Comparison of ENCODE assay signal across 10 mouse cellular contexts in genomic region chr9:40568070-40568469, GRCm38 (mm10). TPM values are rescaled to one million over a fixed set of nuclear protein-coding genes. Genes with fewer than 3 reads are reported as not detected.
A peak's percentile ranks its signal among the peaks of the same experiment; 100 is the strongest.
DNase-seq lines count a peak whose midpoint lies in the region; ATAC-seq and TF ChIP-seq lines count a peak whose summit lies in the region.
"Had no signal": no experiment of that assay in that cellular context is flagged by ENCODE, and none has a peak within 500 bp of the region (broad histone marks: within the 10 kb centered on the region; RNA-seq: fewer than 3 reads in every experiment).

No protein-coding gene starts in this region.

- no peak overlapping the region for H3K27ac ChIP-seq in gastrocnemius, adult 2 months
- no peak overlapping the region for H3K27ac ChIP-seq in limb, embryonic 10.5 days
- no peak overlapping the region for H3K27ac ChIP-seq in liver, postnatal 0 days (ENCODE audit: low read depth)
- H3K27ac ChIP-seq in forebrain, embryonic 11.5 days (ENCODE audit: low read depth, low read length): no peak overlapping the region
- H3K27ac ChIP-seq: embryonic facial prominence, embryonic 15.5 days; neural tube, embryonic 15.5 days had no signal

- no peak overlapping the region for H3K4me3 ChIP-seq in gastrocnemius, adult 2 months
- no peak overlapping the region for H3K4me3 ChIP-seq in limb, embryonic 10.5 days
- H3K4me3 ChIP-seq in liver, postnatal 0 days (ENCODE audit: low read depth, low read length): no peak overlapping the region
- no peak overlapping the region for H3K4me3 ChIP-seq in forebrain, embryonic 11.5 days (ENCODE audit: low read depth, low read length)
- H3K4me3 ChIP-seq: embryonic facial prominence, embryonic 15.5 days; neural tube, embryonic 15.5 days had no signal

- no peak for TF ChIP-seq CTCF in gastrocnemius, adult 2 months (IDR thresholded peaks at IDR 0.05)
- no peak for TF ChIP-seq CTCF in liver, postnatal 0 days (IDR thresholded peaks at IDR 0.05; ENCODE audit: low read depth)

- H3K4me1 ChIP-seq in limb, embryonic 10.5 days: no peaks in the 10 kb centered on the region
- H3K4me1 ChIP-seq in liver, postnatal 0 days (ENCODE audit: insufficient read depth): no peaks in the 10 kb centered on the region
- no peaks in the 10 kb centered on the region for H3K4me1 ChIP-seq in forebrain, embryonic 11.5 days (replicated peaks; ENCODE audit: control insufficient read depth, insufficient read depth, low read length)
- H3K4me1 ChIP-seq: embryonic facial prominence, embryonic 15.5 days; neural tube, embryonic 15.5 days had no signal

- peak; percentile 42 for DNase-seq in gastrocnemius, adult 2 months
- no peak for DNase-seq in gastrocnemius, postnatal 10 days
- peak; percentile 7 to 20 for DNase-seq in frontal cortex, postnatal 25 days (ENCODE audit: low spot score in 2 of 2)
- DNase-seq in left cerebral cortex, adult 18-20 months (ENCODE audit: low spot score in 2 of 2): peak; percentile 63 to 69
- DNase-seq in right cerebral cortex, adult 2 months (ENCODE audit: low spot score in 2 of 2): peak; percentile 30 to 58
- DNase-seq in limb, embryonic 10.5 days (ENCODE audit: low spot score): no peak
- DNase-seq in liver, postnatal 0 days: no peak
- no peak for DNase-seq in forebrain, embryonic 11.5 days (ENCODE audit: low spot score)

- no peaks in the 10 kb centered on the region for H3K36me3 ChIP-seq in limb, embryonic 10.5 days
- H3K36me3 ChIP-seq in liver, postnatal 0 days (replicated peaks; ENCODE audit: insufficient read depth, low read length): no peaks in the 10 kb centered on the region
- no peaks in the 10 kb centered on the region for H3K36me3 ChIP-seq in forebrain, embryonic 11.5 days (ENCODE audit: control insufficient read depth, insufficient read depth, low read length)
- H3K36me3 ChIP-seq: embryonic facial prominence, embryonic 15.5 days; neural tube, embryonic 15.5 days had no signal

- intact Hi-C loops in gastrocnemius, adult 2 months (cut with DNase I): no loop called here

- H3K9me3 ChIP-seq in limb, embryonic 10.5 days (replicated peaks): no peaks in the 10 kb centered on the region
- H3K9me3 ChIP-seq in liver, postnatal 0 days (ENCODE audit: low read length): no peaks in the 10 kb centered on the region
- H3K9me3 ChIP-seq in forebrain, embryonic 11.5 days (ENCODE audit: control insufficient read depth, low read length): no peaks in the 10 kb centered on the region
- H3K9me3 ChIP-seq: embryonic facial prominence, embryonic 15.5 days; neural tube, embryonic 15.5 days had no signal

- WGBS in limb, embryonic 10.5 days: 78% methylated on average over 8 of the region's 8 CpGs
- 73% methylated on average over 8 of the region's 8 CpGs for WGBS in liver, postnatal 0 days (ENCODE audit: insufficient replicate concordance)
- WGBS in forebrain, embryonic 11.5 days: 78% methylated on average over 8 of the region's 8 CpGs

- no peak for TF ChIP-seq EP300 in liver, postnatal 0 days (IDR thresholded peaks at IDR 0.05; ENCODE audit: low read depth)

- ATAC-seq in liver, postnatal 0 days: no peak
- ATAC-seq in forebrain, embryonic 11.5 days (replicated peaks; ENCODE audit: low FRiP score): no peak

- no peak overlapping the region for H3K9ac ChIP-seq in liver, postnatal 0 days (replicated peaks)
- H3K9ac ChIP-seq in forebrain, embryonic 11.5 days (ENCODE audit: low read length): no peak overlapping the region
- H3K9ac ChIP-seq: embryonic facial prominence, embryonic 15.5 days; neural tube, embryonic 15.5 days had no signal

- H3K4me2 ChIP-seq in liver, postnatal 0 days (ENCODE audit: low read depth, low read length): no peak overlapping the region
- H3K4me2 ChIP-seq in forebrain, embryonic 11.5 days (ENCODE audit: low read depth, low read length, severe bottlenecking): no peak overlapping the region
- H3K4me2 ChIP-seq: embryonic facial prominence, embryonic 15.5 days; neural tube, embryonic 15.5 days had no signal

- no peaks in the 10 kb centered on the region for H3K27me3 ChIP-seq in limb, embryonic 10.5 days (ENCODE audit: low read depth, poor library complexity, severe bottlenecking)
- H3K27me3 ChIP-seq in liver, postnatal 0 days (ENCODE audit: insufficient read depth, low read length): no peaks in the 10 kb centered on the region
- H3K27me3 ChIP-seq in forebrain, embryonic 11.5 days (ENCODE audit: control insufficient read depth, insufficient read depth, low read length): no peaks in the 10 kb centered on the region
- H3K27me3 ChIP-seq: embryonic facial prominence, embryonic 15.5 days; neural tube, embryonic 15.5 days had no signal

RNA-seq across cellular contexts. Expression of gene Gramd1b, which starts 36.9 kb away (rescaled TPM):
- total RNA-seq in gastrocnemius, adult 2 months (2021): 1 to 10 TPM; 5.3 to 8.2 TPM
- total RNA-seq in gastrocnemius, postnatal 10 days (2021): 10 to 100 TPM; 15.6 to 20.4 TPM
- total RNA-seq in left cerebral cortex, adult 18-20 months (2021): 100 to 1,000 TPM; 154 to 171 TPM
- 2.0 and 2.7 TPM in 2 replicates for polyA plus RNA-seq in limb, embryonic 10.5 days (2016; fragmentation: Nextera tagmentation; extraction: Ambion mirVana)
- polyA plus RNA-seq in liver, postnatal 0 days (2015; fragmentation: Nextera tagmentation; extraction: Ambion mirVana): 0.96 and 1.2 TPM in 2 replicates
- 3.0 and 3.9 TPM in 2 replicates for polyA plus RNA-seq in forebrain, embryonic 11.5 days (2014; fragmentation: Nextera tagmentation; extraction: Ambion mirVana)

Comparison
In these comparisons a context has a peak if more than half of its experiments do, and no peak if none do; other contexts are left out.
1. DNase-seq: peak in gastrocnemius, adult 2 months (single experiment), frontal cortex, postnatal 25 days (2 of 2), left cerebral cortex, adult 18-20 months (2 of 2) and right cerebral cortex, adult 2 months (2 of 2); none in gastrocnemius, postnatal 10 days (single experiment), limb, embryonic 10.5 days (single experiment), liver, postnatal 0 days (single experiment) and forebrain, embryonic 11.5 days (single experiment).
2. RNA of gene Gramd1b, which starts 36.9 kb away (total RNA-seq): 154 to 171 TPM in left cerebral cortex, adult 18-20 months; 15.6 to 20.4 TPM in gastrocnemius, postnatal 10 days and 5.3 to 8.2 TPM in gastrocnemius, adult 2 months; every median in the first group is over 4 times any median in the second.